Mouse (Mus musculus) hindbrain, embryonic 16.5 days (tissue): ENCODE results near the gene Sumo2. TPM values are rescaled to one million over a fixed set of nuclear protein-coding genes. Genes with fewer than 3 reads are reported as not detected.
A peak's percentile ranks its signal among the peaks of the same experiment; 100 is the strongest.
"Not testable (repeated sequence)": the region's sequence is repeated elsewhere in the genome, so short reads cannot be mapped to it uniquely, and the experiment has no call there.

Experiments used
- ATAC-seq: fragments of 200-750 bp; cut with Nextera tagmentation; 2 replicates; pipeline ENCODE4 v1.8.0; 2017; ENCODE audit warnings: moderate TSS enrichment, moderate library complexity
- H3K27ac ChIP-seq: fragments of 300-500 bp; sonication (generic); 2 replicates; pipeline ENCODE4 v1.5.1; 2014; ENCODE audit warnings: low read depth, mild to moderate bottlenecking, control low read depth, low read length, moderate library complexity
- H3K27me3 ChIP-seq: fragments of 300-500 bp; sonication (generic); replicated peaks from 2 replicates; pipeline ENCODE4 v1.6.1; 2014; ENCODE audit warnings: low read length; ENCODE audit not compliant: control insufficient read depth, insufficient read depth
- H3K36me3 ChIP-seq: fragments of 300-500 bp; sonication (generic); 2 replicates; pipeline ENCODE4 v1.6.1; 2014; ENCODE audit warnings: mild to moderate bottlenecking, low read length, moderate library complexity, mixed read lengths; ENCODE audit not compliant: control insufficient read depth, insufficient read depth
- H3K4me1 ChIP-seq: fragments of 300-500 bp; sonication (generic); 2 replicates; pipeline ENCODE4 v1.6.1; 2014; ENCODE audit warnings: low read depth, low read length; ENCODE audit not compliant: control insufficient read depth, insufficient read depth
- H3K4me2 ChIP-seq: fragments of 300-500 bp; sonication (generic); 2 replicates; pipeline ENCODE4 v1.6.1; 2014; ENCODE audit warnings: mild to moderate bottlenecking, low read length, control low read depth, moderate library complexity
- H3K4me3 ChIP-seq: fragments of 300-500 bp; sonication (generic); 2 replicates; pipeline ENCODE4 v1.5.1; 2014; ENCODE audit warnings: mild to moderate bottlenecking, low read length, control low read depth, moderate library complexity
- H3K9ac ChIP-seq: fragments of 300-500 bp; sonication (generic); 2 replicates; pipeline ENCODE4 v1.6.1; 2014; ENCODE audit warnings: low read depth, mild to moderate bottlenecking, control low read depth, low read length, moderate library complexity
- H3K9me3 ChIP-seq: fragments of 300-500 bp; sonication (generic); 2 replicates; pipeline ENCODE4 v1.6.1; 2014; ENCODE audit warnings: mild to moderate bottlenecking, low read length, moderate library complexity; ENCODE audit not compliant: control insufficient read depth
- WGBS: fragments of 180-500 bp; shearing (Covaris S2); extraction: QIAGEN DNeasy Blood & Tissue Kit; methylation state at CpG from one replicate; pipeline ENCODE4 v1.1.7; 2014; 5-methylcytosine and 5-hydroxymethylcytosine counted together
- polyA plus RNA-seq: library from polyadenylated mRNA; unstranded; fragments of >200 nt; fragmentation: Nextera tagmentation; extraction: Ambion mirVana; gene quantifications from 2 replicates; pipeline ENCODE4 v1.2.1, GENCODE M21; 2015

The Sumo2 gene
- polyA plus RNA-seq, 1 experiment from 2014 or later = 892 TPM

- no peak for ATAC-seq
- Histone ChIP-seq H3K27ac (peak overlapping the region; percentile 94), H3K4me1 (peaks cover 39% of the 10 kb centered on the region)
Observed at GRCm38 (mm10) chr11:115512407-115513183, 23.5 kb downstream of the Sumo2 start.

GRCm38 (mm10) chr11:115512004-115512403 is 24.1 kb downstream of the Sumo2 start:
- Histone ChIP-seq H3K4me3 (peak overlapping the region; percentile 100), H3K9me3 (no peaks in the 10 kb centered on the region), H3K4me2 (peak overlapping the region; percentile 84), H3K9ac (peak overlapping the region; percentile 100), H3K27me3 (no peaks in the 10 kb centered on the region), H3K27ac (peak overlapping the region; percentile 94), H3K36me3 (no peaks in the 10 kb centered on the region), H3K4me1 (peaks cover 42% of the 10 kb centered on the region)
- WGBS = 12% methylated on average over 3 of the region's 3 CpGs
- no peak for ATAC-seq

More at GRCm38 (mm10) chr11:115512407-115513183, 23.5 kb downstream of the Sumo2 start:
- Histone ChIP-seq H3K36me3 (no peaks in the 10 kb centered on the region), H3K27me3 (no peaks in the 10 kb centered on the region), H3K4me2 (peak overlapping the region; percentile 84), H3K4me3 (peak overlapping the region; percentile 100), H3K9me3 (no peaks in the 10 kb centered on the region), H3K9ac (peak overlapping the region; percentile 100)
- 13% methylated on average over 8 of the region's 8 CpGs for WGBS

- Histone ChIP-seq H3K9ac (peak overlapping the region; percentile 100), H3K9me3 (no peaks in the 10 kb centered on the region), H3K4me1 (peaks cover 43% of the 10 kb centered on the region), H3K27me3 (no peaks in the 10 kb centered on the region), H3K4me3 (peak overlapping the region; percentile 100), H3K36me3 (no peaks in the 10 kb centered on the region), H3K4me2 (peak overlapping the region; percentile 84), H3K27ac (peak overlapping the region; percentile 94; the same call in 1 of the 2 replicates)
- ATAC-seq = no peak
- 43% methylated on average over 2 of the region's 2 CpGs for WGBS
Observed at GRCm38 (mm10) chr11:115511121-115511520, 25.0 kb downstream of the Sumo2 start.

- Histone ChIP-seq H3K4me2 (peak overlapping the region; percentile 84), H3K9ac (peak overlapping the region; percentile 100), H3K9me3 (no peaks in the 10 kb centered on the region), H3K36me3 (no peaks in the 10 kb centered on the region), H3K4me1 (peaks cover 43% of the 10 kb centered on the region), H3K27me3 (no peaks in the 10 kb centered on the region), H3K4me3 (peak overlapping the region; percentile 100), H3K27ac (no peak overlapping the region)
- WGBS = 43% methylated on average over 5 of the region's 5 CpGs
- ATAC-seq = no peak
Observed at GRCm38 (mm10) chr11:115510507-115510888, 25.6 kb downstream of the Sumo2 start.

- Histone ChIP-seq H3K9me3 (no peaks in the 10 kb centered on the region), H3K4me3 (peak overlapping the region; percentile 100), H3K4me1 (peaks cover 43% of the 10 kb centered on the region), H3K36me3 (no peaks in the 10 kb centered on the region), H3K9ac (peak overlapping the region; percentile 40), H3K27me3 (no peaks in the 10 kb centered on the region), H3K4me2 (peak overlapping the region; percentile 84), H3K27ac (no peak overlapping the region)
- no peak for ATAC-seq
- WGBS = 22% methylated on average over 6 of the region's 6 CpGs
Observed at GRCm38 (mm10) chr11:115509773-115510506, 26.1 kb downstream of the Sumo2 start.

GRCm38 (mm10) chr11:115508061-115508460 is 28.0 kb downstream of the Sumo2 start:
- H3K27me3 ChIP-seq = no peaks in the 10 kb centered on the region
- 83% methylated on average over 2 of the region's 2 CpGs for WGBS

GRCm38 (mm10) chr11:115506586-115506985 is 29.5 kb downstream of the Sumo2 start:
- Histone ChIP-seq H3K9me3 (no peaks in the 10 kb centered on the region), H3K9ac (no peak overlapping the region), H3K36me3 (peaks cover 10% of the 10 kb centered on the region), H3K27ac (no peak overlapping the region), H3K4me2 (no peak overlapping the region), H3K4me1 (peaks cover 37% of the 10 kb centered on the region), H3K27me3 (no peaks in the 10 kb centered on the region), H3K4me3 (no peak overlapping the region)
- 68% methylated on average over 3 of the region's 3 CpGs for WGBS
- ATAC-seq = no peak

More at GRCm38 (mm10) chr11:115508061-115508460, 28.0 kb downstream of the Sumo2 start:
- no peak overlapping the region for H3K27ac ChIP-seq
- no peak for ATAC-seq
- no peaks in the 10 kb centered on the region for H3K9me3 ChIP-seq
- peaks cover 43% of the 10 kb centered on the region for H3K4me1 ChIP-seq
- no peak overlapping the region for H3K4me3 ChIP-seq
- no peak overlapping the region for H3K9ac ChIP-seq
- H3K4me2 ChIP-seq = no peak overlapping the region
- no peaks in the 10 kb centered on the region; the same call in 1 of the 2 replicates for H3K36me3 ChIP-seq

- Histone ChIP-seq H3K27me3 (no peaks in the 10 kb centered on the region), H3K9ac (no peak overlapping the region), H3K4me1 (peaks cover 3% of the 10 kb centered on the region; the same call in 1 of the 2 replicates), H3K27ac (no peak overlapping the region), H3K9me3 (no peaks in the 10 kb centered on the region), H3K4me3 (no peak overlapping the region), H3K4me2 (no peak overlapping the region), H3K36me3 (peaks cover 39% of the 10 kb centered on the region)
- no peak for ATAC-seq
- 97% methylated on average over 6 of the region's 6 CpGs for WGBS
Observed at GRCm38 (mm10) chr11:115502636-115503035, 33.4 kb downstream of the Sumo2 start.

GRCm38 (mm10) chr11:115496559-115496958 is 39.5 kb downstream of the Sumo2 start:
- H3K9me3 ChIP-seq, H3K27me3 ChIP-seq, ATAC-seq, H3K9ac ChIP-seq, H3K4me1 ChIP-seq, H3K4me3 ChIP-seq, H3K27ac ChIP-seq, H3K4me2 ChIP-seq: not testable (repeated sequence)
- 87% methylated on average over 9 of the region's 9 CpGs for WGBS
- H3K36me3 ChIP-seq = peaks cover 35% of the 10 kb centered on the region
